Mouse (Mus musculus): ENCODE data around the gene Olfr628.

- TF ChIP-seq CTCF (IDR thresholded peaks at IDR 0.05; ENCODE audit: extremely low read depth, insufficient read length, insufficient replicate concordance, low read depth, low read length) (no peak), POLR2A (IDR thresholded peaks at IDR 0.05; ENCODE audit: low read depth, low read length) (no peak)
Observed at GRCm38 (mm10) chr7:103712024-103712423, 18.1 kb upstream of the Olfr628 start.

Measured in small intestine, adult 2 months (tissue).